Mouse (Mus musculus): ENCODE results near the gene Smc6.

Gene Smc6

DNA sequence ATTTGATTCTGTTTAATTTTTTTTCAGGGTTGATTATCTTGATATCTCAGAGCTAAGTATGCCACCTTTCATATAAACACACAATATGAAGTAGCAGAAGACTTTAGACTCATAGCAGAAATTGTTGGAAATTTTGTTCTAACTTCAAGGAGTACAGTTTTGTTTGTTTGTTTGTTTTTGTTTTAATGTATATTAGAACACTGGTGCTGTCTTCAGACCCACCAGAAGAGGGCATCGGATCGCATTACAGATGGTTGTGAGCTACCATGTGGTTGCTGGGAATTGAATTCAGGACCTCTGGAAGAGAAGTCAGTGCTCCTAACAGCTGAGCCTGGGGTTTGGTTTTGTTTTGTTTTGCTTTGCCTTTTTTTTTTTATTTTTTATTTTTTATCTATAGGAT, 20.7 kb downstream of the Smc6 start:
- peak in 1 of 2 experiments; percentile 4 for DNase-seq

DNA sequence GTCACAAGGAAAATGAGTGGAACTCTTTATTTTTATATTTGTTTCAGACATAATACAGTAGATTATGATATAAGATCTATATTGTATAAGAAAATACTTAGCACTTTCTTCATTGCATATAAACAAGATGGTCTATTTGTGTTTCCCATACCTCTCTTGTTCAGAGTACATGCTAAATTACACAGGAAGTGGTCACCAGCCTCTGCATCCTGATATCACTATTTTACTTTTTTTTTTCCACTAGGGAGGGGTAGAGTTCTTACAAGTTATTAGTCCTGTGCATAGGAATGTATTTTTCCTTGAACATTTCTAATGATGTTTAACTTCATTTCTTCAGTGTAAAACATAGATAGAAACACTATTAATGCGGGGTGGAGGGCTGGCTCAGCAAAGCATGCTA, 35.2 kb downstream of the Smc6 start:
- DNase-seq, result no peak

DNA sequence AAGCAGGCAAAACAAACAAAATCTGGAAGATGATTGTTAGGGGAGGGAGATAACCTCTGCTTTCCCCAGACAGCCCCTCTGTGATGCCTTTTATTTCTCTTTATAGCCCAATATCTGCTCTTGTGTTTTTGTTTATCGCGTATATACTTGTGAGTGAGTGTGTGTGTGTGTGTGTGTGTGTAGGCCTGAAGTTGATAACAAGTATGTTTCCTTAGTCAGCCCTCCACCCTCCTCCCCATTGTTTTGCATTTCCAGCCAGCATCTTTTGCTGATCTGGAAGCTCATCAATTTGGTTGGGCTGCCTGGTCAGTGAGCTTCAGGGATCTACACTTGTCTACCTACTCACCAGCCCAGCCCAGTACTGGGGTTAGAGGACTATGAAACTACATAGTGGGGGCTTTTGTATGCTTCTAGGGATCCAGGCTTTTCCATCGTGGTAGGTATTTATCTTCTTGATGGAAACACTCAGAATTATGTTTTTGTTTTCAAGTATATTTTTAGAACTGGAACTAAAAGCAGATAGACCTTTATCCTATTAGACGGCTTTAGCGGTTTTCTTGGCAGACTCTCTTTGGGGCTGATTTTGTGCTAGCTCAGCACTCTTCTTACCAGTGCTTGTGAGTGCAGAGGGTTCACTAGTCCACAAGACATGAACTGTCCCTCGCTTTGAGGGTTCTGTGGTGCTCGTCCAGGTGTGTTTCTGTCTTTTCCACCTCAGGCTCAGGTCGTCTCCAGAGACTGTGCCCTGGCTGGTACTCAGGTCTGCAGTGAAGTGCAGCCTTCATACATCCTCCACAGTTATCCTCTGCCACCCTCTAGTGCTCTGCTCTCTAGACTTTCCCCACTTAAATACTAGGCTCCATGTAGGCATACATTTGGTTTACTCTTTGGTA, 41.3 kb downstream of the Smc6 start:
- no peak for DNase-seq

DNA sequence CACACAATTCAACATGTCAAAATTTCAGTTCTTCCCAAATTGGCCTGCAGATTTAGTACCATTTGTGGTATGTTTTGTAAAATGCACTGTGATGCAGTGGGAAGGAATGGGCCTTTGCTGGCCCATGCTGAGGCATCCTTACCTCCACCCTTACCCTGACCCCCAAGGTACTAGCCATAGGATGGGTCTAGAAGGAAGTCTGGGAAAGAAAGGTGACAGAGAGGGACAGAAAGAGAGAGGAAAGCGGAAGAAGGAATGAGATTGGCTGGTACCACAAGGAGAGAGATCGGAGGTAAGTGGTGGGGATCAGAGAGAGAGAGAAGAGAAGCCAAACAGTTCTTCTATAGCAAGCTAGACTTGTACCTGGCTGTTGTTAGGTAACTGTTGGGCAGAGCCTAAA, 45.4 kb downstream of the Smc6 start:
- no peak for DNase-seq

DNA sequence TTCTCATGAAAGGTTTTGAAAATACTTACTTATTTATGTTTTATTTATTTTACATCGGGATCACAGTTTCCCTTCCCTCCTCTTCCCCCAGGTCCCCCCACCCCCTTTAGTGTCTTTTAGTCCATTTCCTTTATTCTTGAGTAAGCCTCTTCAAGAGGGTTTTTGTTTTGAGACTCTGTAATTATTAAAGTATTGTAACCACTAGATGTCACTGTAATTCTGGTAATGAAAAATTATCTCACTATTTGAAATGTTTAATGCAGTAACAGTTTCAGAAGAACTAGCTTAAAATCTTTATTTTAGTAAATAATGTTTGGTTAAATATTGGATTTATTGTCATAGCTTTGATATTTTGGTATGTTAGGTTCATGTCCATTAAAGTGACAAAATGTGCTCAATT, 48.2 kb downstream of the Smc6 start:
- DNase-seq, result no peak

DNA sequence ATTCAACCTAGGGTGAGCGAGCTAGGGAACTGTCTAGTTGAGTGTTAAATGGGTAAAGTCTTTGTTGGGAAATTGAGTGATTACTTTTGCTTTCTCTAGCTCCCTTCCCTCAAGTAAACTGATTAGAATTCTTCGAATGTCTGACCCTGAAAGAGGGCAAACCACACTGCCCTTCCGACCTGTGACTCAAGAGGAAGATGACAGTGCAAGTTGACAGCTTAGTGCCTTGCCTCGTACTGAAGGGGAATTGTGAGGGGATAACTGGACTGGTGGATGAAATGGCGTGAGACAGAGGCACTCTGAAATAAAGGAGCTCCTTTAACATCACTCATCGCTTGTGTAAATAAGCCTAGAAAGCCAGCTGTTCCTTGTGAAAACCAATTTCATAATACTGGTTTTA, 52.0 kb downstream of the Smc6 start:
- no peak for DNase-seq

DNA sequence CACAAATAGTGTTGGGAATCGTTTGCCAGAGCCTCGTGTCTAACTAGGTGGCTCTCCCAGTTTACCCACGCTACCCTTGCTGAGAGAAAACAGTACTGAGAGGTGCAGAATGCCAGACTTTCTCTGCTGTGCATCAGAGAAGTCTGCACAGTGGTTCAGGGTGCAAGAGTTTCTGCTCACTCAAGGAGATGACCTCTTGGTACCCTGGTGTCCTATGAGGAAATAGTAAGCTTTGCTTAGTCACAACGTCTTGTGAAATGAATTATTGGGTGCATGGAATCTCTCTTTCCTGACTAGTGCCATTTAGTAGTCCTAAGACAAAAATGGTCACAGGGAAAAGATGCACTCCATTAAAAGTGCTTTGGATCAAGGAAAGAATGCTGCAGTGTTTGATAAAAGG, 58.8 kb downstream of the Smc6 start:
- DNase-seq, result no peak

DNA sequence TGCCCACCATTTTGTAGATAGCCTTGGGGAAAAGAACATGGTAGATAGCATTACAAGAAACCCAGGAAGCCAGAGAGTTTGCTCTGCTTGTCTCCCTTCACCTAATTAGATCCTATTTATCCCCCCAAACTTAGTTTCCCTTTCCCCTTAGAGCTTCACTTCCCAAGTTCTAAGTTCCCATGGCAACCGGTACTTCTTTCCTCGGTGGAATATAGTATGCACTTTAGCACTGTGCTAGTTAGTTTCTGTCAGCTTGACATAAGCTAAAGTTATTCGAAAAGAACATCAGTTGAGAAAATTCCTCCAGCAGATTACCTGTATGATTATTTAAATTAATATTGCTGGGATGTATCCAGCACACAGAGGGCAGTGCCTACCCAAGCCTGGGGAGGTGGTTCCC, 60.8 kb downstream of the Smc6 start:
- DNase-seq, result no peak

DNA sequence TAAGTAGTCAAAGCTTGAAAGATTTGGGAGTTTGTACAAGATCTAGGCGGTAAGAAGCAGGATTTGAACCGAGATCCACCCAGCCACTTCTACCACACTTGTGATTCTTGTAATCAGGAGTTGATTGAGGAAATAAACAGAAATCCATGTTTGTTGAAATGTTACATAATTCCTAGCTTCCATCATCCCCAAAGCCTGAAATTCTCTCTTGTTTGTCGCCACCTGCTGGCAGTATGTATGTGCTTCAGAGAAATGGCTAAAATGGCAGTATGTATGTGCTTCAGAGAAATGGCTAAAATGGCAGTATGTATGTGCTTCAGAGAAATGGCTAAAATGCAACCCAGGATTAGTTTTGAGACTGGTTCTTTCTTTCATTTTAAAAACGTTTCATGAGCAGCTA, 71.2 kb downstream of the Smc6 start:
- DNase-seq, result peak; percentile 61 to 65

DNA sequence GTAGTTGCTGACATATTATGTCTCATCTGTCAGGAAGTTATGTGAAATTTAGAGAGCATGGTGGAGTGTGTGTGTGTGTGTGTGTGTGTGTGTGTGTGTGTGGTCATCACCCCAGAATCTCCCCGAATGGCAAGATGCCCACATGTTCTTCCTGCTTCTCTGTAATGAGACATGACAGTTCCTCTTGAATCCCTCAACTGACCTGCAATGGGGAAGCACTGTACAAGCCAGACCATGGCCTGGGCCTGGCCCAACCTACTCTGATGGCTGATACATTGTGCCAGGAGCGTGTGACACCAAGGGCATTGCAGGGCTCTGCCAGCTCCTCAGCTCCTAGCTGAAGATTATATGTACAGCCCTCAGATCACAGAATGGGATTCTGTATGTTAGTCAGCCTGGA, 72.6 kb downstream of the Smc6 start:
- peak; percentile 36 to 46 for DNase-seq

DNA sequence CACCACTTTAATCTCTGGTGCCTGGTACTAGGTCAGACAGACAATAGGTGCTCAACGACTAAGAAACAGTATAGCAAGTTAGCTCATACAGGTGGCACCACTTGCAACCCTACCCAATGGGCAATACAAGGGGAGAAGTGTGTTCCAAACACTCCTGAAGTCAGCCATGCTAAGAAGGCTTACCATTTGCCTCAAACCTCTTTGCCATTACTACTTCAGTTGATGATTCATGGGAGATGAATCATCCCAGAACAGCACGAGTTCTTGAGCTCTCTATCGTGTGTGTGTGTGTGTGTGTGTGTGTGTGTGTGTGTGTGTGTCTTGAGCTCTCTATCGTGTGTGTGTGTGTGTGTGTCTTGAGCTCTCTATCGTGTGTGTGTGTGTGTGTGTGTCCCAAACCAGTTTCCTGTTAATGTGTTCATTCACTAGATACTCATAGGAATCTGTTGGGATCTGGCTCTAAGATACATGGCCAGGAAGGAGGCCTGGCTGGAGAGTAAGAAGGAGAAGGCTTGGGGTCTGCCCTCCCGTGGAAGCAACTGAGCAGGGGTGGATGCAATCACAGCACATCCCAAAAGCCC, 76.4 kb downstream of the Smc6 start:
- DNase-seq, result no peak

DNA sequence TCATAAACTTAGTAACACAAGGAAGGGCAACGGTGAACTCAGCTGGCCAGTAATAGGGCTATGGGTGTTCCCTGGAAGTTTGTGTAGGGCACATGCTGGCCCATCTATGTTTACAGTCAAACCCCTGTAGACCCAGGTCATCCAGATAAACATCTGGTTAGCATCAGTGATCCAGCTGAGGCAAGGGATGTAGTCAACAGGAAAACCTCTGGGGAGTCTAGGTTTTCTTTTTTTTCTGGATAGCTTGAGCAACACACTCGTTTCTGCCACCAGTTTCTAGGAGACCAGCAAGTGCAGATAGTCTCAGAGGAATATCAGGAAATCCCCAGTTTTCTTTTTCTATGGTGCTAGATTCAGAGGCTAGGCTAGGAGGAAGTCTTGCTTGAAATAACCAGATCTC, 80.3 kb downstream of the Smc6 start:
- DNase-seq, result no peak

DNA sequence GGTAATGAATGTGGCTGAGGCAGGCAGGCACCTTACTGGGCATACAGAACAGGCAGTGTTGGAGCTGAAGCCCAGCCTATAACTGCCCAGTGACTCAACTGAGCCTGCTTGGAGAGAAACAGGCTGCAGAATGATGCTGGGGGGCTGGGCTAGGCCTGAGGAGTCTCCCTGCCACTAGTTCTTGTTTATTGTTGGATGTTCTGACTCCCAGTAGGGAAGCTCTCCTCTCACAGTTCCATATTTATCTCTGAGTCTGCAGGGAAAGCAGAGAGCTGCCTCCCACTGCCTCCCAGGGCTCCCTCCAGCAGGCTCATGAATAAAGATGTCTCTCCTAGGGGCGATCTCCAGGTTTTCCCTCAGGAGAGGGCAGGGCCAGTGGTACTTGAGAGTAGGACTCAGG, 82.7 kb downstream of the Smc6 start:
- DNase-seq, result no peak

DNA sequence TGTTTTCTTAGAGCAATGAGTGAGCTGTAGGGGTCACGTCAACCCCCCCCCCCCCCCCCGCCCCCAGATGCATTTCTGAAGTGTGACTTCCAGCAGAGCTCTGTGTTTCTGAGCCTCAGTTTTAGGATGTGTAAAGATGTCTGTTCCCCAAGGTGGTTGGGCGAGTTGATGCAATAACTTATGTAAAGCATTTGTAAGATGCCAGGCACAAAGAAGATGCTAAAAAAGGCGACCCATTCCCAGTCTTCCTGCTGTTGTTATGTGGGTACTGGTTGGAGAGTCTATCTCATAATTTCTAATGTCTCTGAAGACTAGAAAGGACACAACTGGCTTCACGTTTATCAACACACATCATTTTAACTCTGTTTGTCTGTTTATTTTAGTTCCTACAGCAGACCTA, 84.2 kb downstream of the Smc6 start:
- no peak for DNase-seq

DNA sequence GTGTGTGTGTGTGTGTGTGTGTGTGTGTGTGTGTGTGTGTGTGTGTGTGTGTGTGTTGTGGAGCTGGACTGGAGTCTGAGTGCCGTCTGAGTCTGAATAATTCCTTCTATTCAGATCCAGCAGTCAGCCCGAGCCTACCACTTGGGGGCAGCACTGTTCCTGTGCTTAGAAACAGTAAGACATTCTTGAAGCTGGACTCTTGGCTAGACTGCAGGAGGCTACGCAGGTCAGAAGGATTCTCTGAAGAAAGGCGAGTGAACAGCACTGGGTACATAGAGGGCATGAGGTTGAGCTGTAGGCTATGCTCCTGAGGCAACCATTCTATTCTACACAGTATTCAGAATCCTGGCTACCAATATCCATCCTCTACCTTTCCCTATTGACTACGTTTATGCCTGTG, 85.2 kb downstream of the Smc6 start:
- peak; percentile 94 to 96 for DNase-seq

DNA sequence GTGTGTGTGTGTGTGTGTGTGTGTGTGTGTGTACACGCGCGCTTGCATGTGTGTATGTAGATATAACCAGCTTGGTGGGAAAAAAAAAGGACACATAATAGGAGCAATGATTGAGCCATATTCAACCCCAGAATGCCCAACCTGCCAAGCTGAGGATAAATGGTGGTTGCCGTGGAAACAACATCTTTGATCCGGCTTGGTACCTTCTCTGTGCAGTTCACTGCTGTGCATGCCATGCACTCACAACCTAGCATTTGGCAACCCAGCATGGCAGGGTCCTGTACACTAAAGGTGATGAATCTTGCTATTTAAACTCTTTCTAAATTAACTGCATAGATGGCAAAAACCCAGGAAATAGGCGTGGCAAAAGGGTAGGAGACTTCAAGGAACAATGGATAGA, 96.7 kb downstream of the Smc6 start:
- peak; percentile 25 to 42 for DNase-seq

DNA sequence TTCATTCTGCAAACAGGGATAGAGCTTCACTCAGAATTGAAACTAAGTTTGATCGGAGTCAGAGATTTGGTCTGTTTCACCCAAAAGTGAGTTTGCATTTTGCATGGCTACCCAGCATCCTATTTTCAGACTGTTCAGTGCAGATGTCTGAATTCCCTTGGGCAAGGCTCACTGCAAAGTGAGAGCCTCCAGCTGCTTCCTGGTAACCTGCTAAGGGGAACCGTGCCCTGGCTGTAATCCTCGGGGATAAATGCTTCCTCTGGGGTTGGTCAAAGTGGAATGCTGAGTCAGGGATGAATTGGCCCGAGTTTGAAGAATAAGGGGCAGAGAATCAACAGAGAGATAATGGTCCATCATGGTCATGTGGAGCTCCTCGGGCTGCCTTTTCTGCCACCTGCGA, 99.2 kb downstream of the Smc6 start:
- DNase-seq, result no peak

DNA sequence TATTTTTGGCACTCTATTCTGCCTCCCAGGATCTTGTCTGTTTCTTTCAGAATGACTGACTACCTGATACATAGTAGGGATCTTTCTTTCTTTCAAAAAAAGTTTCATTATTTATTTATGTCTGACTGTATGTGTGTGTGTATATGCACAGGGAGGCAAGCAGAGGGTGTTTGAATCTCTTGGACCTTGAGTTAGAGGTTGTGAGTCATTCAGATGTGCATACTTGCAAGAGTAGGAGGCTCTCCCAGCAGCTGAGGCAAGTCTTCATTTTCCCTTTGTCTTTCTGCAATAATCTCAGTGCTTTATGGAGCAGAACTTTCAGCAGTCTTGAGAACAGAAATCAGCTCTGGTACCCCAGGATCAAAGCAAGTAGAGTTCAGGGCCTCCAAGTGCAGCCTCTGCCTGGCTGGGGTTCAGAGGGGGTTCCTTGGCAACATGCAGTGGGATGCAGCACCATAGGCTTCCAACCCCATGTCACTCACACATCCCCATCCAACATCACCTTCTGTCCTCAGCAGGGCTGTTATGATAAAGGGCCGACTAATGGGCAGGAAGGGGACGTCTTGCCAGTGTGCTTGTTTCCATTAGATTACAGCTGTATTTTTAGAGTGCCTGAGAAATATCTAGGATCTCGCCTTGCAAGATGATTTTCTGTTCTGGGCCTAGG, 101.5 kb downstream of the Smc6 start:
- DNase-seq, result no peak
